Mouse (Mus musculus) forebrain, embryonic 15.5 days (tissue): ENCODE measurements around the gene Calcrl. TPM values are rescaled to one million over a fixed set of nuclear protein-coding genes. Genes with fewer than 3 reads are reported as not detected.
"Not testable (repeated sequence)": the region's sequence is repeated elsewhere in the genome, so short reads cannot be mapped to it uniquely, and the experiment has no call there.

ENCODE experiments used
- ATAC-seq: fragments of 200-750 bp; cut with Nextera tagmentation; replicated peaks from 2 replicates; pipeline ENCODE4 v1.8.0; 2017; ENCODE audit warnings: mild to moderate bottlenecking, moderate TSS enrichment, moderate library complexity
- H3K27ac ChIP-seq: fragments of 300-500 bp; sonication (generic); replicated peaks from 2 replicates; pipeline ENCODE4 v1.5.1; 2015; ENCODE audit warnings: mild to moderate bottlenecking, inconsistent platforms
- H3K27me3 ChIP-seq: fragments of 300-500 bp; sonication (generic); 2 replicates; pipeline ENCODE4 v1.6.1; 2015; ENCODE audit warnings: inconsistent platforms
- H3K36me3 ChIP-seq: fragments of 300-500 bp; sonication (generic); 2 replicates; pipeline ENCODE4 v1.6.1; 2015; ENCODE audit warnings: mild to moderate bottlenecking, inconsistent platforms
- H3K4me1 ChIP-seq: fragments of 300-500 bp; sonication (generic); 2 replicates; pipeline ENCODE4 v1.6.1; 2015; ENCODE audit warnings: inconsistent platforms
- H3K4me2 ChIP-seq: fragments of 300-500 bp; sonication (generic); replicated peaks from 2 replicates; pipeline ENCODE4 v1.6.1; 2015; ENCODE audit warnings: mild to moderate bottlenecking, inconsistent platforms
- H3K4me3 ChIP-seq: fragments of 300-500 bp; sonication (generic); 2 replicates; pipeline ENCODE4 v1.5.1; 2015; ENCODE audit warnings: mild to moderate bottlenecking, inconsistent platforms
- H3K9ac ChIP-seq: fragments of 300-500 bp; sonication (generic); replicated peaks from 2 replicates; pipeline ENCODE4 v1.6.1; 2015; ENCODE audit warnings: mild to moderate bottlenecking, inconsistent platforms
- H3K9me3 ChIP-seq: fragments of 300-500 bp; sonication (generic); 2 replicates; pipeline ENCODE4 v1.6.1; 2016; ENCODE audit warnings: inconsistent platforms
- WGBS: fragments of 180-500 bp; shearing (Covaris S2); methylation state at CpG from one replicate; pipeline ENCODE4 v1.1.7; 2015; ENCODE audit warnings: mixed read lengths; 5-methylcytosine and 5-hydroxymethylcytosine counted together
- polyA plus RNA-seq: library from polyadenylated mRNA; unstranded; fragments of >200 nt; fragmentation: Nextera tagmentation; extraction: Ambion mirVana; gene quantifications from 2 replicates; pipeline ENCODE4 v1.2.1, GENCODE M21; 2015

Calcrl gene
- polyA plus RNA-seq, 1 experiment from 2014 or later: 6.9 TPM

DNA sequence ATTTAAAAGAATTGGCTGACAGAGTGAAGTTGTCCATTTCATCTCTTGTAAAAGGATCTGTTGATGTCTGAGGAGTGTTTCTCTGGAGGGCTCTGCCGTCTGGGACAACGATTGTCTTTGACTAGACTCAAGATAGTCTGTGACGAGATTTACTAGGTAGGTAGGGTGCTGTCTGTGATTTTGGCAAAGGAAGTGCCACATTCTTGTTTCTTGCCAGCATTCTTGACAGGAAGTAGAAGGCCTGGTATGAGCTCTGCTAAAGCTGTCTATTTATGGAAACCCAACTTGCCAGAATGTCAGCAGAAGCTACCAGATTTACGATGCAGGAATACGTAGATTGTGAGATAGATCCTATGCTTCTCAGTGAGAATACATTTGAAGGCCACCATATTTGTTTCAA, 16.7 kb upstream of the Calcrl start:
- ATAC-seq: no peak
- Histone ChIP-seq H3K9me3 (no peaks in the 10 kb centered on the region), H3K4me3 (no peak overlapping the region), H3K36me3 (no peaks in the 10 kb centered on the region), H3K4me1 (no peaks in the 10 kb centered on the region), H3K27me3 (no peaks in the 10 kb centered on the region), H3K9ac (no peak overlapping the region), H3K4me2 (no peak overlapping the region), H3K27ac (no peak overlapping the region)
- WGBS: 81% methylated on average over 5 of the region's 5 CpGs

DNA sequence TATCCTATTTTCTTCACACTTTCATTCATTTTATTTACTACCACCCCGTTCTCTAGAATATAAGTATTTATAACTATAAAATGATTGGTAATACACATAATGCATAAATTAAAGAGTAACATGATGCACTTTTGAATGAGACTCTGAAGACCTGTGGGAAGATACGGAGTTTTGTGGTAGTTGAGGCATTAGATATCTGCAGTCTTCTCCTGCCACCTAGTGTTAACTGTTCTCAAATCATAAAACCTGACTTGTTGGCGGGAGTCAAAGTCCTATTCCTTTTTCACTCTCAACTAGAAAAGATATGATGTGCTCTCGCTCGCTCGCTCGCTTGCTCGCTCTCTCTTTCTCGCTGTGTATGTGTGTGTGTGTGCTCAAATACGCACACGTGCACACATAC, 4.5 kb upstream of the Calcrl start:
- Histone ChIP-seq H3K9ac (no peak overlapping the region), H3K4me2 (no peak overlapping the region), H3K4me3 (no peak overlapping the region), H3K27me3 (no peaks in the 10 kb centered on the region), H3K9me3 (no peaks in the 10 kb centered on the region), H3K36me3 (no peaks in the 10 kb centered on the region), H3K4me1 (peaks cover 6% of the 10 kb centered on the region; the same call in 1 of the 2 replicates), H3K27ac (no peak overlapping the region)
- WGBS: 54% methylated on average over 11 of the region's 11 CpGs
- ATAC-seq: peak; percentile 79

DNA sequence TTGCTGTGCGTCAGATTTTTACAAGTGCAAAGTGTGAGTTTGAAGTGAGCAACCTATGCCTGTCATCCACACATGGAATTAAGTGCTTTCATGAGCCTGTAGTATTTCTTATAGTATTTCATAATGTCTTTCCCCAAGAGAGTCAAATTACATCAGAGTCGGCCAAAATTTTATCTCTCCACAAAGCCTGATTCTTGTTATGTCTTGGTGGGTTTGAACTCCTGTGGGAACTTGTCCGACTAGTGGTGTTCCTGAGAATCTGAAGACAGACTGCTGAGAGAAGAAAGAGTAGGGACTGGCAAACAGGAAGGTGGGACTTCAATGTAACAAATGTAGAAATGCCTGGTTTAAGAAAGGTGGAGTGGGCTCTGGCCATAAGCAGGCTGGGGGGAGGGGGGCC, 3.6 kb upstream of the Calcrl start:
- WGBS: 72% methylated on average over 3 of the region's 3 CpGs
- H3K4me1 ChIP-seq: peaks cover 9% of the 10 kb centered on the region; the same call in 1 of the 2 replicates
- no peak overlapping the region for H3K27ac ChIP-seq
- H3K4me2 ChIP-seq: no peak overlapping the region
- ATAC-seq: no peak
- H3K9ac ChIP-seq: no peak overlapping the region
- H3K9me3 ChIP-seq: no peaks in the 10 kb centered on the region
- no peaks in the 10 kb centered on the region for H3K27me3 ChIP-seq
- H3K36me3 ChIP-seq: no peaks in the 10 kb centered on the region
- no peak overlapping the region for H3K4me3 ChIP-seq

DNA sequence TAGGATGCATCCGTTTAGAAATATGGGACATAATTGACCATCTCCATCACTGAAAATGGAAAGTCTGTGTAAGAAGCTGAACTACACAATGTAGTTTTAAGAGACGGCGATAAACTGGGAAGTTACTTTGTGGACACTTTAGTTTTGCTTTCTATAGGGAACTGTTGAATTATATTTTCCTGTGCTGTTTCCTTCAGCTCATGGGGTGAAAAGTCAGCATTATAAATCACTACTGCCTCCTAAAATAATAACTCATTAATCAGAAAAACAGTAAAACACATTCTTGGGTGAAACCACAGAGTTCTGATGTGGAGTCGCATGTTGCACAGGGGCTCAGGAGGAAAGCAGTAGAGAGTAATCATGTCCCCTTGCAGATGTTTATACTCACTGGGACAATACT, 1.3 kb upstream of the Calcrl start:
- no peak overlapping the region for H3K9ac ChIP-seq
- H3K4me1 ChIP-seq: peaks cover 9% of the 10 kb centered on the region; the same call in 1 of the 2 replicates
- H3K36me3 ChIP-seq: no peaks in the 10 kb centered on the region
- no peaks in the 10 kb centered on the region for H3K9me3 ChIP-seq
- WGBS: 91% methylated on average over 4 of the region's 4 CpGs
- no peak overlapping the region for H3K27ac ChIP-seq
- no peak overlapping the region for H3K4me2 ChIP-seq
- no peak for ATAC-seq
- no peak overlapping the region for H3K4me3 ChIP-seq
- no peaks in the 10 kb centered on the region for H3K27me3 ChIP-seq

DNA sequence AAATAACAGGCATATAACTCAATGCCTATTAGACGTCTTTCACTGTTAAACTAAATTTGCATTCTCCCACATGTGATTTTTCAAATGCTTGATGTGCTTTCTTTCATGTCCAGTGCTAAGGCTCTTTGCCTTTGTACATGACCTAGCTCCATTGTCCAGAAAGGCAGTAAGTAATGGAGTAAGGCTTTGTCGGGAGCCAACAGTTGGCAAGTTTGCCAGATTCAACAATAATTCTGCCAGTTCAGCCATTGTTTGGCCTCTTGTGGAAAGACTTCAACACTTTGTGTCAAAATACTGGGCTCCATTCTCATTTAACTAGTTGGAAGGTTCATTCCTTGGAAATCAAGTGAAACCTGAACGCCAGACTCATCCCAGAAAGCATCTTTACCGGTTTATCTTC, 8.7 kb downstream of the Calcrl start:
- ATAC-seq: no peak
- no peak overlapping the region for H3K9ac ChIP-seq
- H3K4me2 ChIP-seq: no peak overlapping the region
- no peak overlapping the region for H3K27ac ChIP-seq
- H3K4me3 ChIP-seq: no peak overlapping the region
- H3K36me3 ChIP-seq: no peaks in the 10 kb centered on the region
- no peaks in the 10 kb centered on the region for H3K9me3 ChIP-seq
- H3K4me1 ChIP-seq: no peaks in the 10 kb centered on the region
- no peaks in the 10 kb centered on the region for H3K27me3 ChIP-seq
- WGBS: 50% methylated on average over 4 of the region's 4 CpGs

DNA sequence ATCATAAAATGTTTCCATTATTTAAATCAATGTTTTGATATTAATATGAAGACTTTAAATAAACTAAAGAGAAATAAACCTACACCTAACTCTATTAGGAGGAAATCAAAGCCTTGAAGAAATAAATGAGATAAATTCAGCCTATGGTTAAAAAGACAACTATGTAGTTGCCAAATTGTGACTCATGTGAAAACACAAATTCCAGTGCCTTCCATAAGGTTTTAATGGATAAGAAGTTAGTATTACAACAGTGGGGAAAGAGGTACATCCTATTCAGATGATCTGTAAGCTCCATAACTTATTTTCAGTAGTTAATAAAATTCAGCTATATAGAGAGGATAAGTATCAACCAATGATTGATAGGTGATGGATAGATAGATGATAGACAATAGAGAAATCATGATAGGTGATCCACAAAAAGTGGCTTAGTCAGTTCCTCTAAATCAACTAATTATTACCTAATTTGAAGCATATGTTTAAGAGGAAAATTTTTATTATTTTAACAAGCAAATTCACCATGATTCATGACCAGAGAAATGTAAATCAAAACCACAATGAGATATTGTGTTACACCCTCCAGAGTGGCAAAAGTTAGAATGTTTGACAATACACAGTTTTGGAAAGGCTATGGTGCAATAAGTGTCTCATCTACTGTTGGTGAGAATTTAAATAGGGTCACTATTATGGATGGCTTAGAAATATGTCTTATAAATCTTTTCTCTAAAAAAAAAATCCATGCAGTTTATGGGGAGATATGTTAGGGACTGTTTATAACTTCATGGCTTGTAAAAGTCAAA, 15.2 kb downstream of the Calcrl start:
- Histone ChIP-seq H3K4me3 (no peak overlapping the region), H3K4me2 (no peak overlapping the region), H3K4me1 (no peaks in the 10 kb centered on the region), H3K27me3 (no peaks in the 10 kb centered on the region), H3K36me3 (no peaks in the 10 kb centered on the region), H3K9me3 (no peaks in the 10 kb centered on the region), H3K9ac (no peak overlapping the region), H3K27ac (no peak overlapping the region)
- no peak for ATAC-seq

DNA sequence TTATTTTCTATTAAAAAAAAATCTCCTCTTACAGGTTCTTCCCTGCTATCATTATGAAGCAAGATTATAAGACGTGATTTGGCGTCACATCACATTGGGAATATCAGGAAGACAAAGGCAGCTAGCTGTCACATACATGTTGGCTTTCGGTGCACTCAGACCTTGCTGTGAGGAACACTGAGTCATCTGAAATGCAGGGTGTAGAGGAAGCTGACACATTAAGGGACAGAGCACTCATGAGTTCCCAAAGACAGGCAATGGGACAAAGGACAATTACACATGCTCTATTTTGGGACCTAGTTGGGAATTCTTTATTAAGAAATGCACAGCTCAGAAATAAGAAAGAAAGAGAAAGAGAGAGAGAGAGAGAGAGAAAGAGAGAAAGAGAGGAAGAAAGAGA, 20.4 kb downstream of the Calcrl start:
- Histone ChIP-seq H3K9ac (no peak overlapping the region), H3K4me1 (no peaks in the 10 kb centered on the region), H3K27me3 (no peaks in the 10 kb centered on the region), H3K36me3 (no peaks in the 10 kb centered on the region), H3K4me3 (no peak overlapping the region), H3K9me3 (no peaks in the 10 kb centered on the region), H3K4me2 (no peak overlapping the region), H3K27ac (no peak overlapping the region)
- ATAC-seq: no peak
- WGBS: 88% methylated on average over 3 of the region's 3 CpGs

DNA sequence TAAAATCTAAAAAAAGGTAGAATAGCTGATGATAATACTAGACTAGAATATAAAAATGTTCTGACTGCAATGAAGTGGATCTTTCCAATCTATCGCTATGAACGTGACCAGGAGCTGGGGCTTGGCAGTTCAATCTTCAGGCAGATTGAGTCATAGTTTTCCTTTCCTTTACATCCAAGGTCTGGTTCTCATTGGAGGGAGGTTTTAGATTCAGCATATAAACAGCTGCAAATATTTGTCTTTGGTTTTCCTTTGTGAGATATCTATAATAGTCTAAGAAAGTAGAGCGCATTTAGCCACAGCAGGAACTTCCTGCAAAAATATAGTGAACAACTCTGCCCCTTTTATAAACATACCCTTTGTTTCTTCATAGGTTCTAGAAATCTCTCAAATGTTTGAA, 22.5 kb downstream of the Calcrl start:
- no peak overlapping the region for H3K27ac ChIP-seq
- no peaks in the 10 kb centered on the region for H3K4me1 ChIP-seq
- no peaks in the 10 kb centered on the region for H3K27me3 ChIP-seq
- no peaks in the 10 kb centered on the region for H3K36me3 ChIP-seq
- no peak for ATAC-seq
- H3K9ac ChIP-seq: no peak overlapping the region
- WGBS: 92% methylated on average over 3 of the region's 3 CpGs
- no peak overlapping the region for H3K4me3 ChIP-seq
- H3K4me2 ChIP-seq: no peak overlapping the region
- H3K9me3 ChIP-seq: no peaks in the 10 kb centered on the region

DNA sequence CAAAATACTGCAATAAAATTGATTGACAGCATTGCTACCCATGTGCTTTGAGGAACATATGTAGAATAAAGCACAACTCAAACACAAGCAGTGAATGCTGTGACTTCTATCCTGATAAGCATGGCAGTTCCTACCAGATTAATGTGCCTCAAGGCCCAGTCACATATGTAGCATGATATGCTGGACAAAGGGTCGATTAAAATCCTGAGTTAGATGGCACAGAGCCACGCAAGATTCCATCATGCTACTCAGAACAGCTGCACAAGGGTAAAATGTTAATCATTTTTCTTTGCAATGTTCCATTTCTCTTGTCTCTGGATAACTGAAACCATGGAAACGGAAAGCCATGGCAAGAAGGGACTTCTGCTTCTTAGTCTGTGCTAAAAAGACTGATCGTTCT, 28.7 kb downstream of the Calcrl start:
- 79% methylated on average over 4 of the region's 4 CpGs for WGBS

DNA sequence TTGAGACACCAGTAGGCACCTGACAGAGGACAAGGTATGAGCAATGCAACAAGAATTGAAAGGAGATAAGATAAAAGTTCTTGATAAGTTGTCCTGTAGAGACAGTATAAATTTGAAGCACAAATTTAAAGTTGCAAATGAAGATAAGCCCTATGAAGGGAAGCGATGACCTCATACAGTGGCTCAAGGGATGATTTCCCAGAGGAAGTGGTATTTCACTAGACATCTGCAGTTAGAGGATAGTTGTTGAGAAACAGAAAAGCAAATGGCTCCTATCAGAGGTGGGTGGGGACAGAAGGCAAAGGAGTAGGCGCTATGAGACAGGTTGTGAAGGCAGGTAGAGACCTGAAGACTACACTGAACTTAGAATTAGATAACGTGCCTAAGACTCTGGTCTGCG, 32.0 kb downstream of the Calcrl start:
- no peaks in the 10 kb centered on the region for H3K36me3 ChIP-seq
- no peak for ATAC-seq
- WGBS: 96% methylated on average over 4 of the region's 4 CpGs
- H3K4me2 ChIP-seq: no peak overlapping the region
- no peak overlapping the region for H3K9ac ChIP-seq
- no peak overlapping the region for H3K27ac ChIP-seq
- no peaks in the 10 kb centered on the region for H3K27me3 ChIP-seq
- no peak overlapping the region for H3K4me3 ChIP-seq
- no peaks in the 10 kb centered on the region for H3K4me1 ChIP-seq
- H3K9me3 ChIP-seq: no peaks in the 10 kb centered on the region

More for the DNA sequence above, 28.7 kb downstream of the Calcrl start:
- no peak overlapping the region for H3K9ac ChIP-seq
- no peak overlapping the region for H3K27ac ChIP-seq
- no peaks in the 10 kb centered on the region for H3K4me1 ChIP-seq
- no peak overlapping the region for H3K4me2 ChIP-seq
- no peaks in the 10 kb centered on the region for H3K36me3 ChIP-seq
- no peaks in the 10 kb centered on the region for H3K27me3 ChIP-seq
- no peak for ATAC-seq
- H3K4me3 ChIP-seq: no peak overlapping the region
- no peaks in the 10 kb centered on the region for H3K9me3 ChIP-seq

DNA sequence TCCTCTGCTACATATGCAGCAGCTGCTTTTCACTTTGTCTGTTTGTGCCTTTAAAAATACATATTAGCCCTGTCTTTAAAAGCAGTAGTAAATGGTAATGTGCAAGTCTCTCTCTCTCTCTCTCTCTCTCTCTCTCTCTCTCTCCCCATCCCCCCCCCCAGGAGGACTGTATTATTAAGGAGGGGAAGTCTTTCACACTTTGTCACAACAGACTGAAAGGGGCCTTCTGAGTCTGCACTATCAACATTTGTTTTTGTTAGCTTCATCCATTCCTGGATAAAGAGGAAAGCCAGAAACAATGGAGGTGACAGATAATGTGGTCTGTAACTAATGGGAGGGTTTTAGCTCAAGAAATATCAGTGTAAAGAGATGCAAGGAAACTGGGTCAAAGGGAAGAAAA, 36.1 kb downstream of the Calcrl start:
- no peak overlapping the region for H3K4me3 ChIP-seq
- no peak overlapping the region for H3K27ac ChIP-seq
- H3K9ac ChIP-seq: no peak overlapping the region
- no peak for ATAC-seq
- H3K9me3 ChIP-seq: no peaks in the 10 kb centered on the region
- H3K4me1 ChIP-seq: peaks cover 5% of the 10 kb centered on the region; the same call in 1 of the 2 replicates
- no peak overlapping the region for H3K4me2 ChIP-seq
- no peaks in the 10 kb centered on the region for H3K36me3 ChIP-seq
- H3K27me3 ChIP-seq: no peaks in the 10 kb centered on the region

DNA sequence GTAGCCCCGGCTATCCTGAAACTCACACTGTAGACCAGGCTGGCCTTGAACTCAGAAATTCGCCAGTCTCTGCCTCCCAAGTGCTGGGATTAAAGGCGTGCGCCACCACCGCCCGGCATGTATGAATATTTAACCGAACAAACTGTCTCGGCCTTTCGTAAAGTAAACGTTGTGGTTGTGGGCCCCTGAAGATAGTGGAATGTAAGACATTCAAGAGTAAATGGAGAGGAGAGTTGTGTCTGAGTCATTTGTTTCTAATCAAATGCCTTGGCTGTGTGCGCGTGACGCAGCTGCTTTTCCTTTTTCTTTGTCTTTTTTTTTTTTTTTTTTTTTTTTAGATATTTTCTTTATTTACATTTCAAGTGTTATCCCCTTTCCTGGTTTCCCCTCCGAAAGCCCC, 36.7 kb downstream of the Calcrl start:
- WGBS: 91% methylated on average over 14 of the region's 14 CpGs
- H3K4me2 ChIP-seq, H3K27ac ChIP-seq, H3K36me3 ChIP-seq, H3K27me3 ChIP-seq, H3K9ac ChIP-seq, H3K4me3 ChIP-seq, H3K4me1 ChIP-seq, ATAC-seq, H3K9me3 ChIP-seq: not testable (repeated sequence)

DNA sequence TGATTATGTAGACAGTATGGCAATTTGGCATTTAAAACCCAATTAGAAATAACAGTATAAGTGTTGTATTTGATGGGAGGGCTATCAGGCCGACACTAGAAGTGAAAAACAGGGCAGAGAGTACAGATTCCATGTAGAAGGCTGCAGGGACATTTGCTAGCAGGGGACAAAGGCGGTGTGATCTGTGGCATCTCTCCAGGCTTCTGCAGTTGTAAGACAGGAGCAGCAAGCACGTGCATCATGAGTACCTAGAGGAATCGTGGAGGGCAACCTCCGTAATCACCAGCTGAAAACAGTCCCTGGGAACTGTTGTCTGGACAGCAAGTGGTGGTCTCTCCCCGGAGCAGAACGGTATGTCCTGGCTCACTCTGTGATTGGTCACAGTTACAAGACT, 37.2 kb downstream of the Calcrl start:
- no peaks in the 10 kb centered on the region for H3K36me3 ChIP-seq
- 83% methylated on average over 7 of the region's 7 CpGs for WGBS
- H3K4me2 ChIP-seq: no peak overlapping the region
- H3K27ac ChIP-seq: no peak overlapping the region
- H3K4me3 ChIP-seq: no peak overlapping the region
- no peaks in the 10 kb centered on the region for H3K27me3 ChIP-seq
- H3K9ac ChIP-seq: no peak overlapping the region
- peaks cover 5% of the 10 kb centered on the region; the same call in 1 of the 2 replicates for H3K4me1 ChIP-seq
- ATAC-seq: no peak
- H3K9me3 ChIP-seq: no peaks in the 10 kb centered on the region
